Mouse (Mus musculus) limb, embryonic 14.5 days (tissue): ENCODE measurements around the gene Mink1. TPM values are rescaled to one million over a fixed set of nuclear protein-coding genes. Genes with fewer than 3 reads are reported as not detected.

Source experiments
- ATAC-seq: fragments of 200-750 bp; cut with Nextera tagmentation; 2 replicates; pipeline ENCODE4 v1.8.0; 2017; ENCODE audit warnings: low read depth, moderate number of reproducible peaks, moderate TSS enrichment; ENCODE audit not compliant: low FRiP score
- DNase-seq: peaks from one replicate; pipeline ENCODE4 v3.0.0-alpha.2; 2015; ENCODE audit warnings: low spot score
- H3K27ac ChIP-seq: fragments of 300-500 bp; sonication (generic); replicated peaks from 2 replicates; pipeline ENCODE4 v1.5.1; 2014; ENCODE audit warnings: low read depth, mild to moderate bottlenecking, low read length, moderate library complexity, mixed read lengths
- H3K27me3 ChIP-seq: fragments of 300-500 bp; sonication (generic); 2 replicates; pipeline ENCODE4 v1.6.1; 2014; ENCODE audit warnings: low read length, mixed read lengths; ENCODE audit not compliant: control insufficient read depth, insufficient read depth
- H3K36me3 ChIP-seq: fragments of 300-500 bp; sonication (generic); 2 replicates; pipeline ENCODE4 v1.6.1; 2014; ENCODE audit warnings: mild to moderate bottlenecking, low read length, moderate library complexity, mixed read lengths; ENCODE audit not compliant: control insufficient read depth, insufficient read depth
- H3K4me1 ChIP-seq: fragments of 300-500 bp; sonication (generic); 2 replicates; pipeline ENCODE4 v1.6.1; 2014; ENCODE audit warnings: antibody characterized with exemption, low read length, mixed read lengths; ENCODE audit not compliant: control insufficient read depth, insufficient read depth
- H3K4me2 ChIP-seq: fragments of 300-500 bp; sonication (generic); replicated peaks from 2 replicates; pipeline ENCODE4 v1.6.1; 2014; ENCODE audit warnings: low read depth, mild to moderate bottlenecking, low read length, moderate library complexity; ENCODE audit not compliant: severe bottlenecking
- H3K4me3 ChIP-seq: fragments of 300-500 bp; sonication (generic); replicated peaks from 2 replicates; pipeline ENCODE4 v1.5.1; 2014; ENCODE audit warnings: low read length
- H3K9ac ChIP-seq: fragments of 300-500 bp; sonication (generic); 2 replicates; pipeline ENCODE4 v1.6.1; 2014; ENCODE audit warnings: mild to moderate bottlenecking, low read depth, low read length, moderate library complexity; ENCODE audit not compliant: severe bottlenecking
- H3K9me3 ChIP-seq: fragments of 300-500 bp; sonication (generic); 2 replicates; pipeline ENCODE4 v1.6.1; 2016; ENCODE audit warnings: low read length; ENCODE audit not compliant: control insufficient read depth
- POLR2A ChIP-seq: fragments of 200-500 bp; IDR thresholded peaks from 2 replicates; pipeline ENCODE4 v1.8.0; 2012; ENCODE audit warnings: inconsistent platforms, mild to moderate bottlenecking, moderate library complexity, borderline replicate concordance; ENCODE audit not compliant: insufficient read depth, insufficient read length; ENCODE audit errors: extremely low read depth
- WGBS: fragments of 180-500 bp; shearing (Covaris S2); extraction: QIAGEN DNeasy Blood & Tissue Kit; methylation state at CpG from one replicate; pipeline ENCODE4 v1.1.7; 2014; 5-methylcytosine and 5-hydroxymethylcytosine counted together
- polyA plus RNA-seq, 2 experiments: library from polyadenylated mRNA; depleted of rRNA in 1 of 2; stranded (reverse) in 1 of 2; unstranded in 1 of 2; fragments of >200 nt; fragmentation: Nextera tagmentation in 1 of 2; extraction: Ambion mirVana in 1 of 2; gene quantifications; 2 replicates each; pipeline versions ENCODE4 v1.2.1 to v1.2.3; 2012 to 2014

Mink1 gene
- polyA plus RNA-seq, 2 experiments = 19.8 to 91.2 TPM

DNA sequence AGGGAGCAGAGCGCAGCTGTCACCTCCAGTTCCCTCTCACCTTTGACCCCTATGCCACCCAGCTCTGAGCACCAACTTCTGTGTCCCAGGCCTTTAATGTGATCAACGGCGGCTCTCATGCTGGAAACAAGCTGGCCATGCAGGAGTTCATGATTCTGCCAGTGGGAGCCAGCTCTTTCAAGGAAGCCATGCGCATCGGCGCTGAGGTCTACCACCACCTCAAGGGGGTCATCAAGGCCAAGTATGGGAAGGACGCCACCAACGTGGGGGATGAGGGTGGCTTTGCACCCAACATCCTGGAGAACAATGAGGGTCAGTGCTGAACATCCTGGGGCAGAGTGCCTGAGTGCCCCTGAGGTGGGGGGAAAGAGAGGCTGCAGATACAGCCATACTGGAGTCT is 97.9 kb downstream of the Mink1 start:
- H3K4me2 ChIP-seq = no peak overlapping the region
- H3K27ac ChIP-seq = no peak overlapping the region
- no peaks in the 10 kb centered on the region for H3K9me3 ChIP-seq
- 90% methylated on average over 8 of the region's 8 CpGs for WGBS
- H3K9ac ChIP-seq = no peak overlapping the region
- H3K4me3 ChIP-seq = no peak overlapping the region
- H3K27me3 ChIP-seq = no peaks in the 10 kb centered on the region
- DNase-seq (no peak), ATAC-seq (no peak)
- H3K4me1 ChIP-seq = peaks cover 19% of the 10 kb centered on the region
- no peak for TF ChIP-seq POLR2A
- H3K36me3 ChIP-seq = peaks cover 45% of the 10 kb centered on the region

DNA sequence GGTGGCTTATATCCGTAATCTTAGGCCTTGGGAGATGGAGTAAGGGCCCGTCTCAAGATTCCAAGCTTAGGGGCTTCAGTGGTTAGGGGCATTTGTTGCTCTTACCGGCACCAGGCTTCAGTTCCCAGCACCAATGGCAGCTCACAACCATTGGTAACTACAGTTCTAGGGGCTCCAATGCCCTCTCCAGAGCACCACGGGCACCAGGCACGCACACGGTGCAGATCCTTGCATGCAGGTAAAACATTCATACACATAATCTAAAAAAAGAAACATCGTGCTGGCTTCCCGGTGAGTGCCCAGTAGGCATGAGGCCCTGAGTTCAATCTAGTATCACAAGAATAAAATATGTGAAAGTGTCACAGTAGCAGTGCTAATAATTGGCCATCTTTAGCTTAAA is 100.4 kb downstream of the Mink1 start:
- DNase-seq = no peak
- H3K36me3 ChIP-seq = peaks cover 64% of the 10 kb centered on the region
- peaks cover 9% of the 10 kb centered on the region for H3K4me1 ChIP-seq
- H3K9ac ChIP-seq = no peak overlapping the region
- no peak overlapping the region for H3K27ac ChIP-seq
- no peaks in the 10 kb centered on the region for H3K27me3 ChIP-seq
- no peak overlapping the region for H3K4me3 ChIP-seq
- no peak for ATAC-seq
- 93% methylated on average over 8 of the region's 8 CpGs for WGBS
- no peak overlapping the region for H3K4me2 ChIP-seq
- TF ChIP-seq POLR2A = no peak
- no peaks in the 10 kb centered on the region for H3K9me3 ChIP-seq

DNA sequence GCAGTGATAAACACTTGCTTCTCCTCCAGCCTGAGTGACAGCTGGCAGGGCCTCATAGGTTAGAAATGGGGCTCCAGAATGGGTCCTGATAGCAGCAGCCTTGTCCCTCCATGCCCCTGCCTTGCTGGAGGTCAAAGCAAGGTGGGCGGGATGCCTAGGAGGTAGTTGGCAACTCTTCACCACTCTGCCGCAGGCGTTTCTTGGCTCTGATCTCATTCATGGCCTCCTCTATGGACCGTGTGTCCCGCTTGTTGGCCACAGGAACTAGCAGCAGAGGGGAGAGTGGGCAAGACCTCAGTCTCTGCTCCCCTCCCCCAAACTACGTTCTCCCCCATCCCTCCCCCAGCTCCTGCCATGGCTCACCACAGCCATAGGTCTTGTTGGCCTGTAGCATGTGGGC is 101.3 kb downstream of the Mink1 start:
- no peak overlapping the region for H3K9ac ChIP-seq
- WGBS = 80% methylated on average over 6 of the region's 6 CpGs

More for the DNA sequence above, 101.3 kb downstream of the Mink1 start:
- peaks cover 64% of the 10 kb centered on the region for H3K36me3 ChIP-seq
- no peak for TF ChIP-seq POLR2A
- H3K27ac ChIP-seq = no peak overlapping the region
- H3K4me1 ChIP-seq = peaks cover 9% of the 10 kb centered on the region
- H3K27me3 ChIP-seq = no peaks in the 10 kb centered on the region
- H3K9me3 ChIP-seq = no peaks in the 10 kb centered on the region
- DNase-seq (no peak), ATAC-seq (no peak)
- no peak overlapping the region for H3K4me3 ChIP-seq
- H3K4me2 ChIP-seq = no peak overlapping the region

Other genes with a start within 250 kb of the Mink1 start
- gene Alox12e, start 240.3 kb upstream of the Mink1 start, polyA plus RNA-seq (2012; rRNA removed) = 0.04 and 0.09 TPM in 2 replicates
- 0.12 and 0.26 TPM in 2 replicates for gene Alox12e, start 240.3 kb upstream of the Mink1 start, polyA plus RNA-seq (2014; fragmentation: Nextera tagmentation; extraction: Ambion mirVana)
- 0.15 and 0.31 TPM in 2 replicates for gene Alox15, start 210.8 kb upstream of the Mink1 start, polyA plus RNA-seq (2012; rRNA removed)
- 0.25 TPM in 1 of 2 replicates, not detected in the other for gene Alox15, start 210.8 kb upstream of the Mink1 start, polyA plus RNA-seq (2014; fragmentation: Nextera tagmentation; extraction: Ambion mirVana)
- gene Pelp1, start 152.8 kb upstream of the Mink1 start, polyA plus RNA-seq (2012; rRNA removed) = 37.1 and 45.2 TPM in 2 replicates
- gene Pelp1, start 152.8 kb upstream of the Mink1 start, polyA plus RNA-seq (2014; fragmentation: Nextera tagmentation; extraction: Ambion mirVana) = 34.8 and 38.1 TPM in 2 replicates
- gene Arrb2, start 130.2 kb upstream of the Mink1 start, polyA plus RNA-seq (2012; rRNA removed) = 48.7 and 53.6 TPM in 2 replicates
- 18.5 and 21.5 TPM in 2 replicates for gene Arrb2, start 130.2 kb upstream of the Mink1 start, polyA plus RNA-seq (2014; fragmentation: Nextera tagmentation; extraction: Ambion mirVana)
- 27.6 and 32.4 TPM in 2 replicates for gene Med11, start 111.0 kb upstream of the Mink1 start, polyA plus RNA-seq (2012; rRNA removed)
- gene Med11, start 111.0 kb upstream of the Mink1 start, polyA plus RNA-seq (2014; fragmentation: Nextera tagmentation; extraction: Ambion mirVana) = 44.8 and 47.4 TPM in 2 replicates
- 1.1 and 1.4 TPM in 2 replicates for gene Zmynd15, start 103.4 kb upstream of the Mink1 start, polyA plus RNA-seq (2012; rRNA removed)
- 0.46 and 0.92 TPM in 2 replicates for gene Zmynd15, start 103.4 kb upstream of the Mink1 start, polyA plus RNA-seq (2014; fragmentation: Nextera tagmentation; extraction: Ambion mirVana)
- gene Cxcl16, start 102.9 kb upstream of the Mink1 start, polyA plus RNA-seq (2012; rRNA removed) = 4.4 and 5.9 TPM in 2 replicates
- 4.3 and 6.3 TPM in 2 replicates for gene Cxcl16, start 102.9 kb upstream of the Mink1 start, polyA plus RNA-seq (2014; fragmentation: Nextera tagmentation; extraction: Ambion mirVana)
- 0.29 and 0.50 TPM in 2 replicates for gene Tm4sf5, start 57.6 kb upstream of the Mink1 start, polyA plus RNA-seq (2012; rRNA removed)
- 0.33 and 0.95 TPM in 2 replicates for gene Tm4sf5, start 57.6 kb upstream of the Mink1 start, polyA plus RNA-seq (2014; fragmentation: Nextera tagmentation; extraction: Ambion mirVana)
- 0.14 TPM in 1 of 2 replicates, not detected in the other for gene Vmo1, start 48.3 kb upstream of the Mink1 start, polyA plus RNA-seq (2012; rRNA removed)
- 0.30 TPM in 1 of 2 replicates, not detected in the other for gene Vmo1, start 48.3 kb upstream of the Mink1 start, polyA plus RNA-seq (2014; fragmentation: Nextera tagmentation; extraction: Ambion mirVana)
- 0.24 and 0.36 TPM in 2 replicates for gene Gltpd2, start 43.7 kb upstream of the Mink1 start, polyA plus RNA-seq (2012; rRNA removed)
- gene Gltpd2, start 43.7 kb upstream of the Mink1 start, polyA plus RNA-seq (2014; fragmentation: Nextera tagmentation; extraction: Ambion mirVana) = 0.54 and 0.73 TPM in 2 replicates
- gene Psmb6, start 37.5 kb upstream of the Mink1 start, polyA plus RNA-seq (2012; rRNA removed) = 421 and 423 TPM in 2 replicates
- 755 and 779 TPM in 2 replicates for gene Psmb6, start 37.5 kb upstream of the Mink1 start, polyA plus RNA-seq (2014; fragmentation: Nextera tagmentation; extraction: Ambion mirVana)
- gene Gm40193, start 29.9 kb upstream of the Mink1 start, polyA plus RNA-seq (2012; rRNA removed) = 1.2 TPM in 1 of 2 replicates, not detected in the other
- not detected in 2 replicates for gene Gm40193, start 29.9 kb upstream of the Mink1 start, polyA plus RNA-seq (2014; fragmentation: Nextera tagmentation; extraction: Ambion mirVana)
- gene Pld2, start 22.8 kb upstream of the Mink1 start, polyA plus RNA-seq (2012; rRNA removed) = 18.9 and 22.6 TPM in 2 replicates
- 5.8 and 7.5 TPM in 2 replicates for gene Pld2, start 22.8 kb upstream of the Mink1 start, polyA plus RNA-seq (2014; fragmentation: Nextera tagmentation; extraction: Ambion mirVana)
- gene 4930544D05Rik, start 53.0 kb downstream of the Mink1 start, polyA plus RNA-seq (2012; rRNA removed) = not detected in 2 replicates
- not detected in 2 replicates for gene 4930544D05Rik, start 53.0 kb downstream of the Mink1 start, polyA plus RNA-seq (2014; fragmentation: Nextera tagmentation; extraction: Ambion mirVana)
- 0.13 and 0.20 TPM in 2 replicates for gene Chrne, start 56.3 kb downstream of the Mink1 start, polyA plus RNA-seq (2012; rRNA removed)
- gene Chrne, start 56.3 kb downstream of the Mink1 start, polyA plus RNA-seq (2014; fragmentation: Nextera tagmentation; extraction: Ambion mirVana) = 0.43 TPM in 1 of 2 replicates, not detected in the other
- gene Gp1ba, start 76.2 kb downstream of the Mink1 start, polyA plus RNA-seq (2012; rRNA removed) = 0.47 and 0.69 TPM in 2 replicates
- gene Gp1ba, start 76.2 kb downstream of the Mink1 start, polyA plus RNA-seq (2014; fragmentation: Nextera tagmentation; extraction: Ambion mirVana) = 0.48 and 0.56 TPM in 2 replicates
- 96.3 and 110 TPM in 2 replicates for gene Rnf167, start 84.4 kb downstream of the Mink1 start, polyA plus RNA-seq (2012; rRNA removed)
- gene Rnf167, start 84.4 kb downstream of the Mink1 start, polyA plus RNA-seq (2014; fragmentation: Nextera tagmentation; extraction: Ambion mirVana) = 109 and 119 TPM in 2 replicates
- 134 and 150 TPM in 2 replicates for gene Slc25a11, start 84.6 kb downstream of the Mink1 start, polyA plus RNA-seq (2012; rRNA removed)
- 159 and 163 TPM in 2 replicates for gene Slc25a11, start 84.6 kb downstream of the Mink1 start, polyA plus RNA-seq (2014; fragmentation: Nextera tagmentation; extraction: Ambion mirVana)
- 946 and 1,024 TPM in 2 replicates for gene Pfn1, start 91.8 kb downstream of the Mink1 start, polyA plus RNA-seq (2012; rRNA removed)
- gene Pfn1, start 91.8 kb downstream of the Mink1 start, polyA plus RNA-seq (2014; fragmentation: Nextera tagmentation; extraction: Ambion mirVana) = 1,646 and 1,675 TPM in 2 replicates
- 75.3 and 84.6 TPM in 2 replicates for gene Eno3, start 94.3 kb downstream of the Mink1 start, polyA plus RNA-seq (2012; rRNA removed)
- gene Eno3, start 94.3 kb downstream of the Mink1 start, polyA plus RNA-seq (2014; fragmentation: Nextera tagmentation; extraction: Ambion mirVana) = 60.3 and 89.9 TPM in 2 replicates
- gene Spag7, start 106.5 kb downstream of the Mink1 start, polyA plus RNA-seq (2012; rRNA removed) = 63.3 and 93.7 TPM in 2 replicates
- 97.0 and 98.1 TPM in 2 replicates for gene Spag7, start 106.5 kb downstream of the Mink1 start, polyA plus RNA-seq (2014; fragmentation: Nextera tagmentation; extraction: Ambion mirVana)
- 20.3 and 26.6 TPM in 2 replicates for gene Camta2, start 125.2 kb downstream of the Mink1 start, polyA plus RNA-seq (2012; rRNA removed)
- 14.4 and 16.6 TPM in 2 replicates for gene Camta2, start 125.2 kb downstream of the Mink1 start, polyA plus RNA-seq (2014; fragmentation: Nextera tagmentation; extraction: Ambion mirVana)
- gene Inca1, start 137.3 kb downstream of the Mink1 start, polyA plus RNA-seq (2012; rRNA removed) = 1.3 TPM in 2 replicates
- gene Inca1, start 137.3 kb downstream of the Mink1 start, polyA plus RNA-seq (2014; fragmentation: Nextera tagmentation; extraction: Ambion mirVana) = 0.81 and 0.93 TPM in 2 replicates
- 41.1 and 45.8 TPM in 2 replicates for gene Kif1c, start 137.7 kb downstream of the Mink1 start, polyA plus RNA-seq (2012; rRNA removed)
- gene Kif1c, start 137.7 kb downstream of the Mink1 start, polyA plus RNA-seq (2014; fragmentation: Nextera tagmentation; extraction: Ambion mirVana) = 14.6 and 16.2 TPM in 2 replicates
- gene Zfp3, start 201.3 kb downstream of the Mink1 start, polyA plus RNA-seq (2012; rRNA removed) = 2.5 and 4.4 TPM in 2 replicates
- gene Zfp3, start 201.3 kb downstream of the Mink1 start, polyA plus RNA-seq (2014; fragmentation: Nextera tagmentation; extraction: Ambion mirVana) = 5.9 and 7.3 TPM in 2 replicates
- 0.05 and 0.13 TPM in 2 replicates for gene Scimp, start 249.7 kb downstream of the Mink1 start, polyA plus RNA-seq (2012; rRNA removed)
- gene Scimp, start 249.7 kb downstream of the Mink1 start, polyA plus RNA-seq (2014; fragmentation: Nextera tagmentation; extraction: Ambion mirVana) = 0.40 and 0.62 TPM in 2 replicates